Mouse (Mus musculus) adrenal gland, adult 2 months (tissue): ENCODE measurements at regions not wholly inside any gene's neighbourhood (a gene's known extent, or its start where the extent isn't known, plus 50 kb on each side); places are given as distances from the start of the nearest gene placed in this dataset.
A peak's percentile ranks its signal among the peaks of the same experiment; 100 is the strongest.

Experiments used
- DNase-seq: peaks from one replicate; pipeline ENCODE4 v3.0.0; 2021

DNA sequence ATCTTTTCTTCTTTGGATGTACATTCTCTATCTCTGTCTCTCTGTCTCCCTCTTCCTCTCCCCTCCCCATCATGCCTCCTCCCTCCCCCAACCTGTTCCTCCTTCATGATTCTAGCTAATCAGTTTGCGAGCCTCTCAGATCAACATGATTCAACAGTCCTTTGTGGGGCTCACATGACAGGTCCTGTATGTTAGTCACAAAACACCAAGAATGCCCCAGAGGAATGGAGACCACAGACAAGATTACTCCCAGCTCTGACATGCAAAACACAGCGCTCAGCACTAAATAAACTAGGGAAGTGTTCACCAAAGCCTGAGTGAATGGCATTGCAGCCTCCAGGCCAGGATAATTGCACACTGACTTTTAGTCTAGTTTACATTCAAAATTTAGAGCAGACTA, 150.6 kb upstream of the Foxq1 start:
- DNase-seq, result no peak

DNA sequence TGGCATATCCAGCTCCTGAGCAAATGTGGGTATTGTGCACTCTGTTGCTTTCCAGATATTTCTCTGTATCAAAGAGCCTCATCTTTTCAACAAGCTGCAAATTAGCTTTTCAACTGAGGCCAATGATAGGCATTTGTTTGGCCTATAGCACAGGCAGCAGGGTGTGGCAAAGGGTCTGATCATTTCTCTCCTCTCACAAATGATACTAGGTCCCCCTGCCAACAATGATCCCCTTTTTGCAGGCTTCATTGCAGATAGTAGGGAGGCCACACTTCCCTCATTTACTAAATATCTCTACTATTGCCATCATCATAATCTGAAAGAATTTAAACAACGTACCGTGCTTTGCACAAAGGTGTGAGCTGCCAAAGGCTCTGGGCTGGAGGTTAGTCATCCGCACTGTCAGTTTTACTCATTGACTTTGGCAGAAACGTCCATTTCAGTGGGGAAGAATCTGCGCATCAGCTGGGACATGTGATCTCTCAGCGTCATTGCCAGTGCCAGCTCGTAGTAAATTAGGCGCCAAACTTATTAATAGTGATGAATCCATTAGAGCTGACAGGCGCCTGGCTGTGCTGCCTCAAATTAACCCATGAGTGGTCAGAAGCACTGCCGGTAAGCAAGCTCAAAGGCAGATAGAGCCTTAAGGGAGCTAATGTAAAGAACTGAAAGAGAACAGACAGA, 147.4 kb upstream of the Foxq1 start:
- DNase-seq, result no peak

DNA sequence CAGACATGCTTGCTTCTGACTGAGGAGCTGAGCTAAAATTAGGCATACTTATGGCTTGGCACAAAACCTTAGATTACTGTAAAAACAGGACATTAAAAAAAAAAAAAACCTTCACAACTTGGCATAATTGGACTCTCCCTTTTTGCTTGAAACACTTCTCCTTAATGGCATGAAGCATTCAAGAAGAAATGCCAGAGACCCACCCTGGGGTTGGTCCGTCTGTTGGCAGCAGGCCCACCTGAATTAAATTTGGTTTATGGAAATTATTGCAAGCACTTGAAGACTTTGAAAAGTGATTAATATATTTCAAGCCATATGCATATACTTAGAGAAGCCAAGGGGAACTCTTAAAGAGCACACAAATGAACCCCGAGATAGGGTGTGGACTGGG, 146.8 kb upstream of the Foxq1 start:
- no peak for DNase-seq

DNA sequence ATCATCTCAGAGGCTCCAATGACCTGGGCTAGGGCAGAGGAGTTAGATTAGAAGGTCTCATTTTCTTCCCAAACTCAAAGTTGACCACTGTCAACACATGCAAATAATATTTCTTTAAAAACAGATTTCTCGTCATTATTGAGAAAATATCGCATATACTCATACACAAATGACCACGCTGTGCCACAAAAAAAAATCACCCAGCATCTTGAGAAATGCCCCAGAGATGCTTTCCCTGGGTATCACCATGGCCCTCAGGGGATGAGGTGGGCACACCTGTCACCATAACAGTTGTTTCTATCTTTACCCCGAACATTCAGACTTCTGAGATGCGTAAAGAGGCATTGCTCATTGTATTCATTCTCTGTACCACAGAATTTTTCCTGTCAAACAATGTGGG, 134.4 kb upstream of the Foxq1 start:
- no peak for DNase-seq

DNA sequence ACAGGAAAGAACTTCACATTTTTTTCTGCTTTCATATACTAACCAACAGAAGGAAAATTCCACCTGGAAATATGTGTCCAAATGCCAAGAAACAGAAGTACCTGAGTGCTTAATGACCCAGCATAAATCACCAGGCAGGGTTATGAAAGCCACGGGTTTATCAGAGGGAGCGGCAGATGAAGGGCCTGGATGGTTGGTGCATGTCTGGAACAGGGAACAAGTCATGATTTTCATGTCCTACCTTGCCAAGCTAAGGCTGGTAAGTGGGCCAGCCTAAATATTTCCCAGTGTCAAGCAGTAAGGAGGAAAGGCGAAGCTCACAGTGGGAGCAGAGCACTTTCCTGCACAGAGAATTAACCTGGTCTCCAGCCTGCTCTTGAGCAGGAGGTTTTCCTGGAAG, 132.3 kb upstream of the Foxq1 start:
- no peak for DNase-seq

DNA sequence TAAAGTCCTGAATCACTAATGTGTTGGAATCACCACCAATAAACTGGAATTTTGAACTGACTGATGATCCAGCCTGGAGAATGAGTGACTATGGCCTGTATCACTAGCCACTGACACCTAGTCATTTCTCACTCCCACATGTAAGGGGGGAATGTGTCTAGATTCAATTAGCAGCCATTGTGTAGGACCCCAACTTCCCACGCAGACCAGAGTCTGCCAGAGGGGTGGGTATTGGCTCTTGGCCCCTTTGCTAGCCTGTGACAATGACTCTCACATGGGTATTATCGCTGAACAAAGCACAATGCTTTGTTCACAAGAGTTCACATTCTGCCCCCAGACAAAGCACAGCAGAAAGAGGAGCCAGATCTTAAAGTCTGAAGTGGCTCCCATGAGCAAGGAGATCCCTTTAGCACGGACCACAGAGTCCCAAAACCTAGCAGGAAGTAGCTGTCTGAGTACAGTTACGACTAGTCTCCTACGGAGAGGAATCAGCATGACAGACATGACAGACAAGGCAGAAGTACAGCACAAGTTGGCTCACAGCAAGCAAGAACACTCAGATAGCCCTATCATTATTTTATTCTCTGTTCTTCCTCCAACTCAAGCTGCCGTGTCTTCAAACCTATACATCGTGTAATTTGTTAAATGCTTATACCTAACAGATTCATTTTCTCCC, 130.0 kb upstream of the Foxq1 start:
- DNase-seq, result no peak

DNA sequence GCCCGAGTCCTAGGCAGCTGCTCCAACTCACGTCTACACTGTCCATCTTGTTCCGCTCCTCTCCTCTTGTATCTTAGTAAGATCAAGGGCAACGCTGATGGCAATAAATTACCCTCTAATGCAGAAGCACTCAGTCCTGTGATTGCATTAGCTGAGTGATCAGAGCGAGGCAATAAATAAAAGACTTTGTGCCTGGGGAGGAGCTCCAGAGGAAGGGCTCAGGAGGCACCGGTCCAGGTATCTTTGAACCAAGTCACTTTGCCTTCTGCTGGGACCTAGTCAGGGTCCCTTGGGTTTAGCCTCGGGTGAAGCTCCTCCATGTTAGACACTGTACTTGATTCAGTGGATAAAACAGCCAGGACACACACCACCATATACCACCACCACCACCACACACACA, 119.5 kb upstream of the Foxq1 start:
- peak; percentile 37 for DNase-seq

DNA sequence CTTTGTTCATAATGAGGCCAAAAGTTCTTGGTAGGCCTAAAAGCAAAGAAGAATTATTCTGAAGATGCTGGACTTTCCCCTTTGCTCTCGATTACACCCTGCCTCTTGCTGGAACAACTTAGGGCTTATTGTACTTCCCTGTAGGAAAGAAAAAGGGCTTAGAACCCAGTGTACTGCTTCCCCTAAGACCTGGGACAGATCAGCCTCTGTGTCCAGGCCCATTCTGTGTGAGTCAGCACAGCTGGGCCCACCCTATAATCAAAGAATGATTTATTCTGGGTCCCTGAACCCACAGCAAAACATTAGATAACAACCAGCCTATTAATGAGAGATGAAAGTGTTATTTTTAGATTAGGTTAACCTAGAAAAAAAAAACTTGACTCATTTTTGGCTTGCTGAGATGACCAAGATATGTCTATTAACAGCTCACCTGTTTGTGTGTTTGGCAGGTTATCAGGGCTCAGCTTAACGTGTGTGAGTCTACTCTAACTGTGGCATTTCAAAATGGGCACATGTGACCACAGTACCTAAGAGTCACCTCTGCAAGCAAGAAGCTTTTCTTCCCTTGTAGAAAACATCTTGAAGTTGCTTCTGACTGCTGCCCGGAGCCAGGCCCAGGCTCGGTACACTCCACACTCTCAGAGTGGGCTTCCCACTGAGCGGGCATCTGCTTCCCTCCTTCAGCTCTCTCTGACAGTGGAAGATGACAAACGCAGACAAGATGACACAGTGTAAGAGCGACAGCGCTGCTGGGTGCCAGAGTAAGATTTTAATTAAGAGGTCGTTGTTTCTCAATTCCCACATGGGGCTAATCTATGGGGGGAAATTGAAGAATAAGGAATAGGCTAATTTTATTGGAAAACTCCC, 115.9 kb upstream of the Foxq1 start:
- DNase-seq, result peak; percentile 12

DNA sequence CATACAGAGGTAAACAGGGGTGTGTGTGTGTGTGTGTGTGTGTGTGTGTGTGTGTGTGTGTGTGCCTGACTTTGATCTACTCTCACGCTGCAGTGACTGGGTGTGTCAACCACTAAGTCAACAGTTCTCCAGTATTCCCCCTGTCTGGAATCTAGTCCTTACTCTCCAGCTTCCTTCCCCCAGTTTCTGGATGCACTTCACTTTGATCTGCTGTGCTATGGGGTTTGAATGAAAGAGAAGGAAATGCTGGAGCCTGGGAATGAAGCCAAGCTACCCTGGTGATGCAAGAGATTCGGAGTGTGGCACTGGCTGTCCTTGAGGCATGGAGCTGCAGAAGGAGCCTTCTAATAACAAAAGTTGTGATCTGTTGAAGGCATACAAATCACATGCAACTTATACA, 97.1 kb upstream of the Foxq1 start:
- DNase-seq, result peak; percentile 86

DNA sequence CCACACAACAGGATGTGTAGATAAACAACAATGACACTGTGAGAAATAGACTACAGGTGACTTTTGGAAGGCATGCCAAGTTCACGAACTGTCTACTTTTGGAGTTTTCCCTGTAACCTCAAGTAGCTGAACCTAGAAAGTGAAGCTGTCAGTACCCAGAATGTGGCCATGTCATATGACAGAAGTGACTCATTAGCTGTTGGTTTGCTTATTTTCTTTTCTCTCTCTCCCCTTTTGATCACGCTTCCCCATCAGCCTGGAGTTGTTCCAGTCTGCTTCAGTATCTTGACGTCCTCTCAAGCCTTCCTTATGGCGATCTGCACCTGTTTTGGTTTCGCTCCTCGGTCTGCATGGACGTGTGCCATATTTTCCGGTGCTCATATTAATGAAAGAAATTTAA, 90.8 kb upstream of the Foxq1 start:
- no peak for DNase-seq

DNA sequence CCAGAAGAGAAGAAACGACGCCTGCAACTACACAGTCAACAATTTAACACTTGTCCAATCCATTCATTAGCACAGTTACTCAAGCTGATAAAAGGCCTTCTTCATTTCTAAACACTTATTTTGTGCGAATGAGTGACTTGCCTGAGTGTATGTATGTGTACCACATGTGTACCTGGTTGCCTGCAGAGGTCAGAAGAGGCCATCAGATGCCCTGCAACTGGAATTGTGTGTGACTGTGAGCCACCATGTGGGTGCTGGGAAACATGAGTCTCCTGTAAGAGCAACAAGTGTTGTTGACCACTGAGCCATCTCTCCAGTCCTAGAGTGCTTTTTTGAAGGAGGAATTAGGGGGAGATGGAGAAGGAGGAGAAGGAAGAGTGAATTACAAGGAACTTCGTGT, 90.2 kb upstream of the Foxq1 start:
- no peak for DNase-seq

DNA sequence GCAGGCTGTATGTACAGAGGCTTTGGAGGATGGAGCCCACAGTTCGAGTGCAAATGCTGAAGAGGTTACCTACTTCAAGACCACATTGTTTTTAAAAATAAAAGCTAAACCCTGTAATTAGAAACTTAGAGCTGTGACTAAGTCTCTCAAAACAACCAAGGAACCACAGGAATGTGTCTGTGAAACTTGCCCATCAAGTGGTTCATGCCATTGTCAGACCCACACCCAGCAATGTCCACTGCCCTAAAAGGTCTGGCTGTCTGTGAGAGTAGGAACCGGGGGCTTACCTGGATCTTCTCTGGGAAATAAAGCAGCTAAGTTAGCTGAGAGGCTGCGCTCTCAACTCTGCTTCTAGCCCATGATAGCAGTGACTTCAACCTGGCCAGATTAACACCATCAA, 87.8 kb upstream of the Foxq1 start:
- DNase-seq, result no peak

DNA sequence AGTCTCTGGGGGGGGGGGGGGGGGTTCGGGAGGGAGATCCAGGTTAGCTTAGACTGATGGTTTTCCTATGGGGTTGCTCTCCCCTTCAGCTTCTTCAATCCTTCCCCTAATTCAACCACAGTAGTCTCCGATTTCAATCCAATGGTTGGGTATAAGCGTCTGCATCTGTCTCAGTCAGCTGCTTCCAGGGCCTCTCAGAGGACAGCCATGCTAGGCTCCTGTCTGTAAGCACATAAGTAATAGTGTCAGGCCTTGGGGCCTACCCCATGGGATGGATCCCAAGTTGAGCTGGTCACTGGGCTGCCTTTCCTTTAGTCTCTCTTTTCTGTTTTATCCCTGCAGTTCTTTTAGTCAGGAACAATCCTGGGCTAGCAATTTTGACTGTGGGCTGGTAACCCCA, 87.0 kb upstream of the Foxq1 start:
- DNase-seq, result no peak

DNA sequence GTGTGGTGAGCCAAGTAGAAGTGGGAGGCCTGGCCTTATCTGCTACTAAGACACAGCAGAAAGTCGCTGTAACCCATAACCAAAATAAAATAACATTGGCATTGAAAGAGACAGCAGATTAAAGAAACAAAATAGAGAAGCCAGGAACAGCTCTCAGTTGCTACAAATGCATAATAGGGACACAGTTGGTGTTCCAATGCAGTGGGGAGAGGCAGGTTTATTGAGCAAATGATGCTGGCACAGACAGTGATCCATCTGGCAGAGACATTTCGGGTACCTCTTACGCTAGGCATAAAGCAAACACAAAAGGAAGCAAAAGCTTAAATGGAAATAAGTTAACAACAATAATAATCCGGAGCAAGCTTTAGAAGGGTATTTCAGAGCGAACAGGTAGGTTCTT, 83.6 kb upstream of the Foxq1 start:
- no peak for DNase-seq

DNA sequence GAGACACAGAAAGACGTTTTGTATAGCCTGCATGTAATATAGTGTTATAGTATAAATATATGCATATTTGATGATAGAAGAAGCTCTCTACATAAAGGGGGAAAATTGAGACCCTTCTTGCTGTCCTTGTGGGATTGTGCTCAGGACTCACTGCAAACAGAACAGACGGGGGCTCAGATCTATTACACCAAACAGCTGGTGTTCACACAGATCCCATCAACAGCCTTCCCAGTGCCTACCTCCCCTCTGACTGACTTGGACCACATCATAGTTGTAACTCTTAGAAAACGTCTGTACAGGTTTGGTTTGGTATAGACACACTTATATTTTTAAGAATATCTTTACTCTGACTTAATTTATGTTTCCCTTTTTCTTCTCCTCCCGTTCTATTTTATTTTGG, 83.1 kb upstream of the Foxq1 start:
- DNase-seq, result no peak

DNA sequence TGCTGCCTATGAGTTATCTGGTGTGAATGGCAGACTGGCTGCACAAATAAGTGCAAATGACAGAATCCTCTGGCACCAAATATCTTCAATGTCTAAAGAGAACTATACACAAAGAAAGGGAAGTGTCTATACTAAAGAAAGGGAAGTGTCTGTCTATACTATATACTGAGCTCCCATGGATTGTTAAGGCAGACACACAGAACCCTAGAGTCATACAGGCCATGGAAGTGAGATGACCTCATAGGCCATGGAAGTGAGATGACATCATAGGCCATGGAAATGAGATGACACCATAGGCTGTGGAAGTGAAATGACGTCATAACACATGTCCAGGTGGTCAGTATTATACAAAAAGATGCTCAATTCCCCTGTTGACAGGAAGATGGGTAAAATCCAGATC, 82.7 kb upstream of the Foxq1 start:
- DNase-seq, result no peak

DNA sequence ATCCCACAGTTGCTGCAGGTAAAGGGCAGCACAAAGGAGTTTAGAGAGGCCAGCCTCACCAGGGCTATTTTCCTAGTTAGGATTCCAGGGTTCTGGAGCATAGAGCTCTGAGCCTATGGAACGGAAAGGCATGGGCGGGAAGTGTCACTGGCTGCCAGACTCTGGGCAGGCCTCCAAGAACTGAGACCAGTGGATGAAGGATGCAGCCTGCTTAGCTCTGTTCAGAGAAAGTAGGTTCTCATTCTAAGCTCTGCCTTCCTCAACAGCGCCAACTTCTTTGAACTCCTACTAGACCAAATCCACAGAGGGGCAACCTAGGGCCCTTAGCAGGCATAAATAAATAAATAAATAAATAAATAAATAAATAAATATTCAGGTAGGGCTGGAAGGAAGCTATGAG, 80.1 kb upstream of the Foxq1 start:
- DNase-seq, result peak; percentile 14

DNA sequence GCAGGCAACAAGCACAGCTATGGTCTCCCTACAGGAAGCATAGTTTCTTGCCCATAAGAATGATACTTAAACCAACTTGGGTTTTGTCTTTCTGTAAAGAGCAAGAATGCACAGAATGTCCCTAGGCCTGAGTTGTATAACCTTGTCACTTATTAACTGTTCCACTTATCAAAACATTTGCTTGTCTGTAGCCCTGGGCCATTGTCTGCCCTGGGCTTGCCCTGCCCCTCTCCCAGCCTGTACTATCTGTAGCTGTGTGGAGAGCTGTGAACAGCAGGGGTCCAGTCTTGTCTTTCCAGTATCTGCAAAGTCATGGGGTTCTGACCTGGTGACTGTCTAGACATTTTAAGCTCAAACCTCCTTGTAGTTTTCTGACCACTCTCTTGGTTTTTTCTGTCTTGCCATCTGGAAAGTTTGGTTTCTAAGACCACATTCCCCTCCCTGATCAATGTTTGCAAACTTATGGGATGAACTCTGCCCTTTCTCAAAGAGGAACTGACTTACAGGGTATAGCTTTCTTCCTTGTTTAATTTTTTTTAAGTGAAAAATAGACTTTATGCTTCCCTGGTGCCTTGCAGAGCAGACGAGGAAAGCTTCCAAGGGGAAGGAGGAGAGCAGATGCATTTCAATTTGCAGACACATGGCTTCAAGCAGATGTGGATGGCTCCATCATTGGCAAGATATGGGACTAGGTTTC, 78.6 kb upstream of the Foxq1 start:
- no peak for DNase-seq

DNA sequence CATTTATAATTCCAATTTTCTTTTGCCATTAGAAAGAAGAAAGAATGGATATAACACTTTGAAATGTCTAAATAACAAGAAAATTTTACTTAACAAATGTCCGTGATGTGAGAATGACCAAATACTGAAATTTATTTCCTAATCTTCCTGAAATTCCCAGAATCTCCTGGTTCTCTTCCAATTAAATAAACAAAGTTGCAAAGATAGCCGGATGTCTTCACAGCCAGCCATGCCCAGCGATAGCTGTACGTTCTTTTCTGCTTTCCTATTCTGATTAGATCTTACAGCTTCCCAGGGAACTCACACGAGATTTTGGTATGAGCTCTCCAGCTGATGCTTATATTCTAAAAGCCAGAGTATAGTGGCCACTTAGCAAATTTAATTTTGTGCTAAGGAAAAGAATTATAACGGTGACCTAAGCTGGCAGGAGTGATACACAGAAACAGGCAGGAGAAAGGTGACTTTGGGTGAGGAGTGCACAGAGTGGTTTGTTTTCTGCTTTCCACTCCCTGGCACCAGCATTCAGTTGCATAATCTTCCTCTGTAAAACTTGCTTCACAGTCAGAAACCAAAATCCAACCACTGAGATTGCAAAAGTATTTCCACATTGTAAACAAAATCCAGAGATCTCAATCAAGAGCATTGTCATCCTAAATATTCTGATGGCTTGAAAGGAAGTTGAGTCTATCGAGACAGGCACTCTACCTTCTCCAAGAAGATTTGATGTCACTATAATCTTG, 74.7 kb upstream of the Foxq1 start:
- DNase-seq, result peak; percentile 26

DNA sequence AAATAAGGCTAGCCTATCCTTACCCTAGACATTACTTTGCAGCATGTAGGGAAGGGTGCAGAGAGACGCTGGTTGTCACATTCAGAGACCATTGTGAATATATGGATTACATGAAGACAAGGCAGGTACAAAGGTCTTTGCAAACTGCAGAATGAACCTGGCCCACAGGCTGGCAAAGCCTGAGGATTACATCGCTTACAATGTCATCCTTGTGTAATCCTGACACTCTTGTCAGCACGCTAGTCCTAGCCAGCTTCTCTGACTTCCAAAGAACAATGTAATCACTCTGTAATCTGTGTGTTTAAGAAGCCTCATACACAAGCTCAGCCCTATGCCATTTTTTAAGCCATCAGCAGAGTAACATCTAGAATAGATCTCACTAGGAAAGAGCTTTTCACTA, 69.6 kb upstream of the Foxq1 start:
- DNase-seq, result no peak

DNA sequence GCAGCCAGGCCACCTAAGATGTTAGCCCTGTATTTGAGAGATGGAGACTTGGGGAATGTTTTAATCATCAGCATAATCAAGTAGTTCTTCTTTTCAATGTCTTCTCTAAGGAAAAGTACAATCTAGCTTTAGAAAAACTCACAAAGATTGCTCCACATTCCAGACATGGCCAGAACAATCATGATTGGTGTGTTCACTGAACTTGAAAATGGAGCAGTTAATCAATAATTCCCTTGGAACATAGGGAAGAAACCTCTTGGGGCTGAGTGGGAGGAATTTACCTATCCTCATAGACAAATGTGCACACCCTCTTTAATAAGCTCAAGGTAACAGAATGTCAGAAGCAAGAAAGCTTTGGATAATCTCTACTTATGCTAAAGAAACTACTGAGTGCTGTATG, 67.7 kb upstream of the Foxq1 start:
- no peak for DNase-seq

DNA sequence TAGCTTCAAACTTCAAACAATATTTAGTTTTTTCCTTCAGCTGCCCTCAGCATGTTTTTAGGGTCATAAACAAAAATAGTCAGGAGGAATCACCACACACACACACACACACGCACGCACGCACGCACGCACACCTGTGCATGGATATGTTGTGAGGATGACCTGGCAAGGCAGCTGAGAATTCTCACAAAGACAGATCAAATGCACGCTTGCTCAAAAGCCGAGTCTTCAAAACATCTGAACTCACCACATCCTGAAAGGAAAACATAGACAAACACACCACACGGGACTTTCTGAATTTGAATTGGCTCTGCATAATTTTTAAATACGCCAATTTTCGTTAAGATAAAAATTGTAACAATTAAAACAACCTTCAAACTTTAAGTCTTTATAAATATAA, 52.7 kb upstream of the Foxq1 start:
- no peak for DNase-seq
